Mouse (Mus musculus) sigmoid colon, adult 10 weeks (tissue): Measurements from ENCODE around the gene Ppig. TPM values are rescaled to one million over a fixed set of nuclear protein-coding genes. Genes with fewer than 3 reads are reported as not detected.

Source experiments
- polyA plus RNA-seq: library from polyadenylated mRNA; stranded (reverse); fragments of 350-450 nt; fragmentation: Illumina TruSeq; extraction: RNeasy Lipid Tissue Mini Kit (QIAGEN cat#74804); gene quantifications from one replicate; pipeline ENCODE4 v1.2.3, GENCODE M21; 2014; ENCODE audit warnings: low read depth, low replicate concordance

Ppig gene
- polyA plus RNA-seq: 342 TPM

GRCm38 (mm10) chr2:69722273-69722649 is at the start of gene Ppig:
Ppig (plus strand) TSS chr2:69722545.

GRCm38 (mm10) chr2:69712981-69713625 is 9.2 kb upstream of the Ppig start, which contains the start of gene Fastkd1:
Fastkd1 (minus strand) TSS chr2:69713516.

GRCm38 (mm10) chr2:69789429-69790069 is 67.2 kb downstream of the Ppig start, which contains the start of the genes Ccdc173 and Phospho2:
Ccdc173 (minus strand) TSS chr2:69789575.
Phospho2 (plus strand) TSS chr2:69789623.

Other genes starting within 250 kb of the Ppig start
- gene Lrp2, start 136.5 kb upstream of the Ppig start, polyA plus RNA-seq: 0.06 TPM
- gene Bbs5, start 75.4 kb upstream of the Ppig start, polyA plus RNA-seq: 27.0 TPM
- not detected for gene Klhl41, start 52.4 kb upstream of the Ppig start, polyA plus RNA-seq
- 62.6 TPM for gene Fastkd1, start 9.0 kb upstream of the Ppig start, polyA plus RNA-seq
- 5.3 TPM for gene Ccdc173, start 67.0 kb downstream of the Ppig start, polyA plus RNA-seq
- 71.4 TPM for gene Phospho2, start 67.1 kb downstream of the Ppig start, polyA plus RNA-seq
- 54.8 TPM for gene Klhl23, start 99.4 kb downstream of the Ppig start, polyA plus RNA-seq
- gene Ssb, start 139.0 kb downstream of the Ppig start, polyA plus RNA-seq: 720 TPM
- 69.0 TPM for gene Mettl5, start 163.1 kb downstream of the Ppig start, polyA plus RNA-seq
- 107 TPM for gene Ubr3, start 174.7 kb downstream of the Ppig start, polyA plus RNA-seq